Mouse (Mus musculus): Measurements from ENCODE around the gene Fbxo46.

Fbxo46 gene

GRCm38 (mm10) chr7:19093537-19094385 lies 25.9 kb upstream of the Fbxo46 start:
- peak; percentile 98 for DNase-seq (ENCODE audit: low spot score)

GRCm38 (mm10) chr7:19094471-19094825 lies 25.2 kb upstream of the Fbxo46 start, which contains the start of gene Six5:
Gene Six5, plus strand, starts transcription at chr7:19094594.
- no peak for DNase-seq (ENCODE audit: low spot score)

GRCm38 (mm10) chr7:19094826-19095750 lies 24.6 kb upstream of the Fbxo46 start:
- peak; percentile 72 for DNase-seq (ENCODE audit: low spot score)

GRCm38 (mm10) chr7:19095751-19096110 lies 23.9 kb upstream of the Fbxo46 start:
- peak; percentile 88 for DNase-seq (ENCODE audit: low spot score)

GRCm38 (mm10) chr7:19096421-19096976 lies 23.2 kb upstream of the Fbxo46 start:
- DNase-seq (ENCODE audit: low spot score) = no peak

- no peak for DNase-seq (ENCODE audit: low spot score)
Observed at GRCm38 (mm10) chr7:19097217-19097616, 22.4 kb upstream of the Fbxo46 start.

- DNase-seq (ENCODE audit: low spot score) = no peak
Observed at GRCm38 (mm10) chr7:19097863-19098262, 21.8 kb upstream of the Fbxo46 start.

GRCm38 (mm10) chr7:19098811-19099210 lies 20.8 kb upstream of the Fbxo46 start:
- DNase-seq (ENCODE audit: low spot score) = no peak

- DNase-seq (ENCODE audit: low spot score) = no peak
Observed at GRCm38 (mm10) chr7:19100290-19100689, 19.4 kb upstream of the Fbxo46 start.

- no peak for DNase-seq (ENCODE audit: low spot score)
Observed at GRCm38 (mm10) chr7:19103741-19104140, 15.9 kb upstream of the Fbxo46 start.

GRCm38 (mm10) chr7:19104486-19104885 lies 15.2 kb upstream of the Fbxo46 start:
- DNase-seq (ENCODE audit: low spot score) = no peak

- DNase-seq (ENCODE audit: low spot score) = no peak
Observed at GRCm38 (mm10) chr7:19107436-19107835, 12.2 kb upstream of the Fbxo46 start.

GRCm38 (mm10) chr7:19109565-19109964 lies 10.1 kb upstream of the Fbxo46 start:
- no peak for DNase-seq (ENCODE audit: low spot score)

- no peak for DNase-seq (ENCODE audit: low spot score)
Observed at GRCm38 (mm10) chr7:19118028-19118771, 1.5 kb upstream of the Fbxo46 start, which contains the start of gene Gm4969. Gene Gm4969, minus strand, starts transcription at chr7:19118368.

- DNase-seq (ENCODE audit: low spot score) = no peak
Observed at GRCm38 (mm10) chr7:19119083-19119482, 576 bp upstream of the Fbxo46 start.

- peak; percentile 57 for DNase-seq (ENCODE audit: low spot score)
Observed at GRCm38 (mm10) chr7:19121686-19122085, 2.0 kb downstream of the Fbxo46 start.

- DNase-seq (ENCODE audit: low spot score) = no peak
Observed at GRCm38 (mm10) chr7:19124713-19125112, 5.1 kb downstream of the Fbxo46 start.

GRCm38 (mm10) chr7:19127744-19128143 lies 8.1 kb downstream of the Fbxo46 start:
- DNase-seq (ENCODE audit: low spot score) = no peak

- no peak for DNase-seq (ENCODE audit: low spot score)
Observed at GRCm38 (mm10) chr7:19129396-19129795, 9.7 kb downstream of the Fbxo46 start.

- DNase-seq (ENCODE audit: low spot score) = peak; percentile 42
Observed at GRCm38 (mm10) chr7:19130657-19131056, 11.0 kb downstream of the Fbxo46 start.

- DNase-seq (ENCODE audit: low spot score) = peak; percentile 97
Observed at GRCm38 (mm10) chr7:19131324-19131848, 11.7 kb downstream of the Fbxo46 start.

All from adipocyte (in vitro differentiated cells).